Mouse (Mus musculus): Measurements from ENCODE around the gene Ppwd1. TPM values are rescaled to one million over a fixed set of nuclear protein-coding genes. Genes with fewer than 3 reads are reported as not detected.

Gene Ppwd1
- polyA plus RNA-seq, 1 experiment from 2014 or later, result 15.8 TPM

GRCm38 (mm10) chr13:104171711-104172110, 56.9 kb downstream of the Ppwd1 start:
- peaks cover 9% of the 10 kb centered on the region for H3K4me1 ChIP-seq
- no peak overlapping the region for H3K27ac ChIP-seq
- H3K4me3 ChIP-seq (replicated peaks), result no peak overlapping the region
- no peak overlapping the region for H3K4me2 ChIP-seq
- no peaks in the 10 kb centered on the region for H3K9me3 ChIP-seq
- peaks cover 30% of the 10 kb centered on the region for H3K36me3 ChIP-seq (replicated peaks)
- H3K27me3 ChIP-seq, result no peaks in the 10 kb centered on the region
- 93% methylated on average over 5 of the region's 5 CpGs for WGBS
- no peak for ATAC-seq (ENCODE audit: low FRiP score)
- no peak overlapping the region for H3K9ac ChIP-seq

GRCm38 (mm10) chr13:104155686-104156085, 73.0 kb downstream of the Ppwd1 start:
- H3K4me2 ChIP-seq, result no peak overlapping the region
- no peaks in the 10 kb centered on the region for H3K4me1 ChIP-seq
- peaks cover 56% of the 10 kb centered on the region for H3K36me3 ChIP-seq (replicated peaks)
- 93% methylated on average over 1 of the region's 1 CpGs for WGBS
- H3K27me3 ChIP-seq, result no peaks in the 10 kb centered on the region
- H3K27ac ChIP-seq, result no peak overlapping the region
- H3K9me3 ChIP-seq, result no peaks in the 10 kb centered on the region
- ATAC-seq (ENCODE audit: low FRiP score), result no peak
- H3K9ac ChIP-seq, result no peak overlapping the region
- H3K4me3 ChIP-seq (replicated peaks), result no peak overlapping the region

Other genes with a start within 250 kb of the Ppwd1 start
- 22.7 and 25.0 TPM in 2 replicates for gene Nln, start 119.2 kb downstream of the Ppwd1 start, polyA plus RNA-seq (2016; fragmentation: Nextera tagmentation; extraction: Ambion mirVana)
- 21.8 and 22.1 TPM in 2 replicates for gene Sgtb, start 119.1 kb downstream of the Ppwd1 start, polyA plus RNA-seq (2016; fragmentation: Nextera tagmentation; extraction: Ambion mirVana)
- 88.3 and 91.9 TPM in 2 replicates for gene Trappc13, start 50.4 kb downstream of the Ppwd1 start, polyA plus RNA-seq (2016; fragmentation: Nextera tagmentation; extraction: Ambion mirVana)
- gene Trim23, start 50.0 kb downstream of the Ppwd1 start, polyA plus RNA-seq (2016; fragmentation: Nextera tagmentation; extraction: Ambion mirVana), result 29.9 and 31.1 TPM in 2 replicates
- gene Cenpk, start 232 bp downstream of the Ppwd1 start, polyA plus RNA-seq (2016; fragmentation: Nextera tagmentation; extraction: Ambion mirVana), result 78.3 and 85.0 TPM in 2 replicates
- gene Adamts6, start 59.0 kb upstream of the Ppwd1 start, polyA plus RNA-seq (2016; fragmentation: Nextera tagmentation; extraction: Ambion mirVana), result 3.1 and 4.5 TPM in 2 replicates